Mouse (Mus musculus) brain, adult 2 months (tissue): ENCODE measurements around the gene AI182371.

ENCODE experiments used
- DNase-seq: peaks from one replicate; pipeline ENCODE4 v3.0.0; 2011; ENCODE audit warnings: low read depth, low spot score

AI182371 gene

DNA sequence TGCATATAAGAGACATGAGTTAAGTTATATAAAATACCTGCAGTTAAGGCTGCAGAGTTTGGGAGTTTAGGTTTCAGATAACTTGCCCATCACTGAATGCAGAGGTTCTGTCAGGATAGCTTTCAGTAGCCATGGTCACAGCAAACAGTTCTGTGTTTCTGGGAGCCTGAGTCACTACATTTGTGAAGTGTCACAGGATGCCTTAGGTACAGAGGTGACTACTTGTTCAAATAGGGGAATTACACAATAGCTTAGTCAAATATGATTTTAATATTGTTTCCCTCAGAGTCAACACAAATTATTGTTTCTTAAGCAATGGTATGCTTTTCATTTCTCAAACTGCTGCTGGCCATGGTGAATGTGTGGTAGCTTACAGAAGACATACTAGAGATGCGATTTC is 32.2 kb downstream of the AI182371 start:
- no peak for DNase-seq

DNA sequence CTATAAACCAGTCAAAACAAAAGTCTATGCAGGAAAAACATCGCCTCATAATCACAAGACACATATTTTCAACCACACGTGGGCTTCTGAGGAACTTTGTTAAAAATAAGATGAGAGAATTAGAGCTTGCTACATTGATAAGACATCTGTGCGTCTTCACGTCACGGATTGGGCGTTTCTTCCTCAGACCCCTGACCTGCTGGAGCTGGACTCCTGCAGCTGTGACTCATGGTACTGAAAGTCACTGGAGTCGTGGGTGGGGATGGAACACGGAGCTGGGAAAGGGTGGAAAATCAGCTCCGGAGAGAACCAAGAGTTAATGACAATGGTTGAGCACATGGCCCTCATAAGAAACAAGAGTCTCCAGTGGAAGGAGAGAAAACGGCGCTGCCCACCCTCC is 34.2 kb downstream of the AI182371 start:
- DNase-seq = no peak

DNA sequence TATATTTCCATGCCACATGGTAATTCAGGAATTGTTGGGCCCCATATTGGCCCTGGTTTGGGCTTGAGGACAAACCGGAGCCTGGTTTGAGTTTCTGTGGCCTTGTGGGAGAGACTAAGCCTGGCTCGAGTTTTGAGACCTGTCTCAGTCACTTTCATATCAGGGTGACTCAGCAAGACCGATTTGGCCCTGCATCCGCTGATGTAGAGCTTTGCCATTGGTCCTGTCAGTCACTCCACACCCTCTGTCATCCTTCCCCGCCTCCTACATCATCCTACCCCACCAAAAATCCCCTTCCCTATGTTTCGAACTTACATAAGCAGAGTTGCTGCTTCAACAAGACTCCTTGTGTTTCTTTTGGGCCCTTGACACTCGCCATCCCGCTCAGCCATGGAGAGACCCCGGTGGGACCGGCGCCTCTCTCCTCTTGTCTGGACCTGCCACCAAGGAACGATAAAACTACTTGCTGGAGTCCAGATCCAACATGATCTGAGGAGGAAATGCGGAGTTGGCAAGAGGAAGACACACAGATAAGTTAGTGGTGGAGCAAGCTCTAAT is 34.7 kb downstream of the AI182371 start:
- no peak for DNase-seq

DNA sequence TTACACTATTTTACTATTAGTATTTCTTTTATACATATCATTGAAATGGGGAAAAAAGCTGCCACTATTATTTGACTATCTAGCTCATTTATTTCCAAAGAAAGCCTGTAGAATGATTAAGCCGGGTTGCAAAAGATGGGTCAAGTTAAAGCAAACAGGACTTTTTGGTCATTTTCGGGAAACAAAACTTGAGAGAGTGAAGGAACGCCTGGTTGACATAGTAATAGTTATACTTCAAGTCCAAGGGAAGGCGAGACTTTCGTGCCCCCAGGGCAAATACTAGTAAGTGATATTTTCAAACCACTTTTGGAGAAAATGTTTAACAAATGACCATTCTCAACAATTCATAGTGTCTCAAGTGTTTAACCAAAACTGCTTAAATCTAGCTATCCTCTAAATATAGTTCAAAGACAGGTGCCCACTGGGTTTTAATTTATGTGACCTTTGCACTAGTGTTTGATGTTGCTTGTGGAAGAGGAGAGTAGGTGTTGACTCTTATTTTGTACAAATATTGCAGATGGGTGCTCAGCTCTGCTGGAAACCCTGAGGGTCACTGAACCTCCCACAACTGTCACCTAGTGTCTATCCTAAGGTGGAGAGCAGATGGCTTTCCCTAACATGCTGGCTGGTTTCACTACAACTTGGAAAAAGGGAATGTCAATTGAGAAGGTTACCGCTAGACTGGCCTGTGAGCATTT is 37.9 kb downstream of the AI182371 start:
- DNase-seq = no peak

DNA sequence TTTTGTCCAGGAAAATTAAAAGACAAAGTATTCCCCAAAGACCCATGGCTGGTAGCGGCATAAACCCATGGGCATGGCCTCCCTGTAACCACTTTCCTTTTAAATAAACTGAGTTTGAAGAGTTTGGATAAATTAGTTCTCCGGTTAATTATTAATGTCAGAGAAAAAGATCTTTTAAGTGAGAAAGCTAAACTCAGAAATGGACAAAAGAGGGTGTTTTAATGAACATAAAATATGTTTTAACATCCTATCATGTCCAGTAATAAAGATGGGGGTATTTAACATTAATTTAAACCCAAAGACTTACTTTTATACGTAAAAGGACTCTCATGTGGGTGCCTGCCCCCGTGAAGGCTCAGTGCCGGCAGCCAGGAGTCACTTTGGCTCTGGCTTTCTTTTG is 40.0 kb downstream of the AI182371 start, which contains the start of gene Hc:
TSS of gene Hc (minus strand) at position 101 of the 400 bp plus-strand sequence.
- no peak for DNase-seq

DNA sequence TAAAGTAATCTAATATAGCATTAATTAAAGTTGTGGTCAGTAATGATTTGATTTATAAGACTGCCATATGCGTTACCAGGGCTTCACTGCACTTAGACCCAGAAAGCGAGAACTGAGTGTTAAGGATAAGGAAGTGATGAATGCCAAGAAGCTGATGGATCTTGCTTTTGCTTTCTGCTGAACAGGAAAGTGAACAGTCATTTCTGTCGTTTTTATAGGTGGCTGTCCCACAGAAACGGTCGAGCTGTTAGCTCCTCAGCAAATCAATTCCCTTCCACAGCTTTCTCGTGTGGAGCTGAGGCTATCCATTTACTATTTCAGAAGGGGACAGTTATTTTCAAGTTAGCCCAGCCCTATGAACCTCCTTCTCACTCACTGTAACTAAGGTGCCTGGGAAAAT is 40.4 kb downstream of the AI182371 start:
- DNase-seq = no peak

DNA sequence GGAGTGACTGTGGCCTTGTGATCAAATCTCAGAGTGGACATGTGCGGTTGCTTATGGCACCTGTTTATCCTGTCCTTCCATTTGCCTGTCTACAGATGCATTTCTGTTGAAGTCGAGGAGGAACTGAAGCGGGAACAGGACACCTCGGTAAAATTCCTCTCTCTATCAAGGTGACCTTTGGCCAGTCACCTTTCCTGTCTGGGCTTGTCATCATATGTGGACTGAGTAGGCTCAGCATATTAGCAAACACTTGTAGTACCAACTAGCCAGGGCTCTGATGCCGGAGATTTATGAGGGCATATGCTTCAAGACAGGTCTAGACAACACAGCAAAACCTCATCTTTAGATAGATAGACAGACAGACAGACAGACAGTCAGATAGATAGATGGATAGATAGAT is 41.1 kb downstream of the AI182371 start:
- no peak for DNase-seq

DNA sequence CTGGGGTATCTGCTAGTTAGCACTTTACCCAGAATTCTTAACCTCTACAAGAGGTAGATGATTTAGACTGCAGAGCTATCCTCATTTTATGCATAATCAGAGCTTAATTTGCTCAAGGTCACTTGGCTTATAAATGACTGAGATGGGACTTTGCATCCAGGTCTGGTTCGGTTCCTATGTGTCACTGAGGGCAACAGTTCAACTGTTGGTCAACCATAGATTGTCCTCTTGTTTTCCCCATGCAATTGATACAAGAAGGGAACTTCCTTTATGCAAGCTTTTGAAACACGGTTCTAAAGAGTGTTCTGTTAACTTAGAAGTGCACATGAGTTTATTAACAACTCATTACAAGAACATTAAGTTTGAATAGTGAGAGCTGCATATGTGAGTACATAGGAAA is 43.0 kb downstream of the AI182371 start:
- no peak for DNase-seq

DNA sequence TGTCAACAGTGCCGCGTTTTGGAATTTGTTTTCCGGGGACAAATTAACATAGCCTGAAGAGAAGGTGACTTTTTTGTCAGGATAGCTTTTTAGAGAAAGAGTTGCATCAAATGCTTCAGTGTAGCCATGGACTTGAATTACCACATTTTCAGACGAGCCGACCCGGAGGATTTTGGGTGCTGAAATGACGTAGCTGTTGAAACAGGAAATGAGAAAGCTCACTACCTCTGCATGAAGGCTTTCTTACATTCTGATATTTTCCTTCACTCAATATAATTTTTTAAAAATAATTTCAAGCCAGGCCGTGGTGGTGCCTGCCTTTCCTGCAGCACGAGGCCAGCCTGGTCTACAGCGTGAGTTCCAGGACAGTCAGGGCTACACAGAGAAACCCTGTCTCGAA is 44.1 kb downstream of the AI182371 start:
- no peak for DNase-seq

DNA sequence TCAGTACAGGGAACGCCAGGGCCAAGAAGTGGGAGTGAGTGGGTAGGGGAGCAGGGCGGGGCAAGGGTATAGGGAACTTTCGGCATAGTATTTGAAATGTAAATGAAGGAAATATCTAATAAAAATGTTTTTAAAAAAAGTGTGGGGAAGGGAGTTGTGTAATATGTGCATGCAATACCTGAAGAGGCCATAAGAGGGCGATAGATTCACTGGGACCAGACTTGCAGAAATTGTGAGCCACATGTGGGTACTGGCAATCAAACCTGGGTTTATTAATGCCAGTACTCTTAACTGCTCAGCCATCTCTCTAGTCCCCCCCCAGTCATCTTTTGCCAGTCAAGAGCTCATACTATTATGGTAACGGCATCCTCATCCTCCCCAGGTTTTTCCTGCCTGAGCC is 52.5 kb downstream of the AI182371 start:
- peak; percentile 20 for DNase-seq

DNA sequence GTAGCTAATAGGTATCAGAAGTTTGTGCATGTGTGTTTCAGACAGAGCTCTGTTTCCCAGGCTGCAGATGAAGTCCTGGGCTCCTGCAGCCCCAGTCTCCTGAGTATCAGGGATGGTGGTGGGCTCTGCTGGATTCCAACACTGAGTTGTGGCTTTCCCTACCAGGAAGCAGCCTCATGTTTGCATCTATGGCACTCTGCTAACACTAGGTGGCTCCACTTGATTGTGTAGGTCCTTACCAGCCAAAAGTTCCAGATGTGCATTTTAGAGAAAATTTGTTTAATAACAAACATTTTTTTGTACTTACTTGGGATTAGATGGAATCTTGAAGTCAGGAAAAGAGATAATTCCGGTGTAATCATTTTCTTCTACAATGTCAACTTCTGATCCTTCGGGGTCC is 56.4 kb downstream of the AI182371 start:
- peak; percentile 58 for DNase-seq

DNA sequence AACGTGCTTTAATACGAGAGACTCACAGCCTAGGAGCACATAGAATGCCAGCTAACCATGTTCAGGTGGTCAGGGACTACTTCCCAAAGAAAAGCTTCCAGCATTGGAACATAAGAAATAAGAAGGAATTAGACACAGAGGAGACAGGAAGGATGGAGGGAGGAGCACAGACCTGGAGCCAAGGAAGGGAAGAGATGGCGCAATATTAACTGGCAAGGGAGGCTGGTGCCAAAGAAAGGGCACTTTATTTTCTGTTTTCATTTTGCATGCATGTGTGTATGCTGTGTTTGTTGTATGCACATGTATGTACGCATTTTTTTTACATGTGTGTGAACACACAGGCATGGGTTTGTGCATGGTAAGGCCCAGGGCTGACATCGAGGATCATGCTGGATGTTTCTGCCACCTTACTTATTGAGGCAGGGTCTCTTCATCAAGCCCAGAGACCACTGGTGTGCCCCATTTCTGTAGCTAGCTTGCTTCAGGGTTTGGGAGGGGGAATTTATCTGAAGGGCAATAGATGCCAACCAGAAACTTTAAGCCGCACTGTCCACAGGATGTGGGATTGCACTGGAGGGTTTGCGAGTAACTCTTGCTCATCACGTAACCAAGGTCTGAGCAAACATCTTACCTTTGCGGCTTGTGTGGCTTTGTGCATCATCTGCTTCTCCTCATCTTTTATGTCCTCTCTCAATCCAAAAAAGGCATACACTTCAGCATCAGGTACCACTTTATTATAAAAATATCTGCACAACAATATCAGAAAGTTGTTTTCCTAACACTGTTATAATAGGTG is 62.6 kb downstream of the AI182371 start:
- DNase-seq = no peak
